Mouse (Mus musculus): ENCODE measurements around the gene Mutyh.

Gene Mutyh

GRCm38 (mm10) chr4:116807197-116808129 lies at the start of gene Mutyh, which contains the start of gene Toe1:
Gene Mutyh (plus strand): TSS chr4:116807723.
Gene Toe1 (minus strand): TSS chr4:116807640.
- DNase-seq (ENCODE audit: low read depth, low spot score): peak; percentile 91

DNA sequence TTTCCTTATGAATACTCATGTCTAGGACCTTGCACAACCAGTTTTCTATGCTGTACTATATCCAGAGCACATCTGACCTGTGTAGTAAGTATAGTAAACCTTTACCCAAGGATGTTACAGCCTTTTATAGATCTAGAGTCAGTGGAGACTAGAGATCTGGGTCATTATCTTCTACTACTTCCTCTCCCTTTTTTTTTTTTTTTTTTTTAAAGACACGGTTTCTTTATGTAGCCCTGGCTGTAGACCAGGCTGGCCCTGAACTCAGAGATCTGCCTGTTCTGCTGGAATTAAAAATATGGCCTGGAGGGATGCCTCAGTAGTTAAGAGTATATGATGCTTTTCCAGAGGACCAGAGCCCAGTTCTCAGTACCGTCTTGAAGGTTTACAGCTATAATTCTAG lies 45.6 kb upstream of the Mutyh start:
- no peak for DNase-seq (ENCODE audit: low read depth, low spot score)

GRCm38 (mm10) chr4:116764001-116764400 lies 43.5 kb upstream of the Mutyh start:
- no peak for DNase-seq (ENCODE audit: low read depth, low spot score)

DNA sequence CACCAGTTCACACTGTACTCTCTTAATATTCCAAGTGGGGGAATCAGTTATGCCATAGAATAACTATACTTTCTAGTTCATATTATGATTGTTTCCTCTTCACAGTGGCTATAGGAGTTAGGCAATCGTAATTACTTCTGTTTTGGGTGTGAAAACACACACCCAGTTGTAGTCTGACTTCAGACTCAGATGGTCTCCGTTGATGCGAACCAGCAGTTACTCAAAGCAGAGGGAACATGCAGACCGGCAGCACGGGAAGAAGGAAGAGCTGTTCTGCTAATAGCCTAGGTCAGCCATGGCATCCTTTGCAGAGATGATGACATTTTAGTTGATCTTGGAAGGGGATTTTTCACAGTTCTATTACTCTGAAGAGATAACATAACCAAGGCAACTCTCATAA lies 39.0 kb upstream of the Mutyh start:
- DNase-seq (ENCODE audit: low read depth, low spot score): no peak

- DNase-seq (ENCODE audit: low read depth, low spot score): no peak
Measured at GRCm38 (mm10) chr4:116769060-116769459, 38.5 kb upstream of the Mutyh start.

DNA sequence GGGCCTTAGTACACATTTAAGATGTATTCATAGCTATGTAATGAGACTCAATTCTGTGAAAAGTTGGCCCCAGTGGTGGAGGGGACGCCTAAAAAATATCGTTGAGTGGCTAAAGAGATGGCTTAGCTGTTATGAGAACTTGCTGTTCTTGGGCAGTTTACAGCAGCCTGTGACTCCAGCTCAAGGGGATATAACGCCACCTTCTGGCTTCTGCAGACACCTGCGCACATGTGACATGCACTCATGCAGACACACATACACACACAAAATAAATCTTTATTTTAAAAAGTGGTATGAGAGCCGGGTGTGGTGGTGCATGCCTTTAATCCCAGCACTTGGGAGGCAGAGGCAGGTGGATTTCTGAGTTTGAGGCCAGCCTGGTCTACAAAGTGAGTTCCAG lies 31.1 kb upstream of the Mutyh start:
- no peak for DNase-seq (ENCODE audit: low read depth, low spot score)

- DNase-seq (ENCODE audit: low read depth, low spot score): no peak
Measured at GRCm38 (mm10) chr4:116777079-116777478, 30.4 kb upstream of the Mutyh start.

DNA sequence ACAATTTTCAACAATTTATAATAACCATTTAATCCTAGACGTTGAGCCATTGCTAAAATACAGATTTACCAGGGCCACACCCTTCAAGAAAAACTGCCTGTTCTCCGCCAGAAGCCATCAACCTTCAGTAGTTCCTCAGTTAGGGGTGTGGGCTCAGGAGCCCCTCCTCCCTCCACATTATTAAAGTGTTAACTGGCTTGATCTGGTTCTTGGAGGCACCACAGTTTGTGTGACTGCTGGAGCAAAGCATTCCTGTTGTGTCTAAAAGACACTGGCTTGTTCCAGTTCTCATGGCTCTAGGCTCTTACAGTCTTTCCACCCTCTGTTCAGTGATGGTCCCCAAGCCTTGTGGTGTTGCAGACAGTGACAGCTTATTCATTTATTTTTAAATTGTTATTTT lies 27.0 kb upstream of the Mutyh start:
- DNase-seq (ENCODE audit: low read depth, low spot score): no peak

- DNase-seq (ENCODE audit: low read depth, low spot score): no peak
Measured at GRCm38 (mm10) chr4:116781366-116781765, 26.2 kb upstream of the Mutyh start.

- DNase-seq (ENCODE audit: low read depth, low spot score): no peak
Measured at GRCm38 (mm10) chr4:116782171-116782570, 25.4 kb upstream of the Mutyh start.

GRCm38 (mm10) chr4:116786587-116786986 lies 20.9 kb upstream of the Mutyh start:
- no peak for DNase-seq (ENCODE audit: low read depth, low spot score)

DNA sequence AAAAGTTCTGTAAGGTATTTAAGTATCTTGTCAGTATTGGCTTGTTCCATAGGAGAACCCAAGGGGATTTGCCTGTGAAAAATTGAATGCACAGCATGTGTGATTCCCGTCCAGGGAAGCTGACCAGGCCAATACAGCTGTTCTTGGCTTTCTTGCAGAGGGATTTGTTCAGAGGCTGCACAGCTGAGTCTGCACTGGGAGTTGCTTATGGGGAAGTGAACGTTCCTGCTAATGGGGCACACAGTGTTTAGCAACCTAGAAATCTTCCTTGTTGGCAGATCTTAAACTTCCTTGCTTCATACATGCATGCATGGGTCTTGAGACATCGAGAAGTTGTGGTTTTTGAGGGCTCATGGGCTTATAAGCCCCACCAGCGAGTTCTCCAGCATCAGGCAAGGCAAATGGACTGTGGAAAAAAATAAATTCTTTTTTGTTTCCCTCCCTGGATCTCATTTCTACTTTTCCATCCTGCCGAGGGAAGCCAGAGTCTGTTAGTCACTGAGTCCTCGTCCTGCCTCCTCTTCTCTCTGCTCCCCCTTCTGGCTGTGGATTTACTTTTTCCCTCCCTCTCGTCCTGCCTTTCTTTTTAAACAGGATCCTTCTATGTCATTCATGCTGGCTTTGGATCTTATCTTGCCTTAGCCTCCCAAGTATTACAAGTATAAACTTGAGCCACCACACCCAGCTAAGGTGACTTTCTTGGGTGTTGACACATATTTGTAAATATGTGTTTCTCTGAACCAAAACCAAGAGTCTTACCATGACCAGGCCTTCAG lies 19.4 kb upstream of the Mutyh start:
- DNase-seq (ENCODE audit: low read depth, low spot score): no peak

DNA sequence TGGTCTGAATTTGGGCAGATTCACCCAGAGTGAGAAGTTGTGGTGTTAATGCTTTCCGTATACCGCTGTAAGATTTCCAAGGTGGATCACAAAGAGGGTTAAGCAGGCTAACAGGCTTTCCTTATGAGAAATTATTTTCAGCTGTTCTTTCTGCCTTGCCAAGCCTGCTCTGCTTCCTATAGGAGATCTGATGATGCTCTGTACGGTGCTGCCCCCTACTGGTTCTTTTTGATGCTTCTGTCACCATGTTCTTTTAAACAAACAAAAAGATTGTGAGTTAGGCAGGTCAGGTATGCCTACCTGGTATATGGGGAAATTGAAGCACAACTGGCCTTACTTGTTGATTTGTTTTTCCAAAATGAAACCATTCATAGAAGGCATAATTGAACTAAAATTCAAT lies 18.6 kb upstream of the Mutyh start:
- peak; percentile 55 for DNase-seq (ENCODE audit: low read depth, low spot score)

DNA sequence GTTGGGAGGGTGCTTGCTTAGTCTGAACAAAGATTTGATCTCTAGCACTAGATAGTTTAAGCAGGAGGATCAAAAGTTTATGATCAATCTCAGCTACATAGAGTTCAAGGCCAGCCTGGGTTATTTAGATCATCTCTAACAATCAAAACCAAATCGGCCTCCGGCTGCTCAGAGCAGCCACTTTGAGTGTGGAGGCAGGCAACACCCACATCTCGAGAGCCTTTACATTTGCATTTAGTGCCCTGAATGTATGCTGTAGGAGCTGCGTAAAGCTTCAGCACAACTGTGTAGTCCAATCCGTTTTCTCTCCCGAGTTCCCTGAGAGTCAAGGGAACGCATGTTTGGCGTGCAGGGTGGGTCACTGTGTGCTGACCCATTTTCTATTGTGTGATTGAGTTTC lies 15.1 kb upstream of the Mutyh start:
- DNase-seq (ENCODE audit: low read depth, low spot score): no peak

GRCm38 (mm10) chr4:116794273-116794672 lies 13.2 kb upstream of the Mutyh start:
- no peak for DNase-seq (ENCODE audit: low read depth, low spot score)

DNA sequence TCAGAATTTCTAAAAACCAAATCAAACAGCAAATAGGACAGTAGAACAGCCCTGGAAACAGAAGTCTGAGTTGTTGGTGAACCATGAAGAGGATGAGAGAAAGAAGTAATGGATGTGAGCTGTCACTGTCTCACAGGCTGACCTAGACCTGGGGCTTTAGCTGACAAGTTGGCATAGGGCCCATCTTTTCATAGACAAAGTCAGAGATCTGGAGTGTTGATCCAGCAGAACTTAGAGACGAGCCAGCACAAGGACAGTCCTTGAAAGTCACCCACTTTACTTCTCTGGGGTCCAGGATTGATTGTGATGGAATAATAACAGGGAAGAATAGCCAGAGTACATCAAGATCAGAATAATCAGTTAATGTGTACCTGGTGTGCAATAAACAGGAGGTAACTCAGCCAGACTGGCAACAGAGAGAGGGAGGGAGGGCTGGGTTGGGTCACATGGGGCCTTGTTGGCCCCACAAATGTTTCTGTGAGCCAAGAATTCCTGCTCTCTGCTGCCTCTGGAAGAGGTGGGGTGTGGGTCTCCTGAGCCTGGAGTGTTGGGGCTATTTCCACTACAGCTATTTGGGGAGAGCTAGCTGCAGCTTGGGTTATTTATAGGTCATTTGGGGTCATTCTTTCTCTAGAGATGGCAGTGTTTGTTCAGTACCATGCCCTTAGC lies 10.9 kb upstream of the Mutyh start:
- DNase-seq (ENCODE audit: low read depth, low spot score): no peak

GRCm38 (mm10) chr4:116799901-116800300 lies 7.6 kb upstream of the Mutyh start:
- DNase-seq (ENCODE audit: low read depth, low spot score): no peak

DNA sequence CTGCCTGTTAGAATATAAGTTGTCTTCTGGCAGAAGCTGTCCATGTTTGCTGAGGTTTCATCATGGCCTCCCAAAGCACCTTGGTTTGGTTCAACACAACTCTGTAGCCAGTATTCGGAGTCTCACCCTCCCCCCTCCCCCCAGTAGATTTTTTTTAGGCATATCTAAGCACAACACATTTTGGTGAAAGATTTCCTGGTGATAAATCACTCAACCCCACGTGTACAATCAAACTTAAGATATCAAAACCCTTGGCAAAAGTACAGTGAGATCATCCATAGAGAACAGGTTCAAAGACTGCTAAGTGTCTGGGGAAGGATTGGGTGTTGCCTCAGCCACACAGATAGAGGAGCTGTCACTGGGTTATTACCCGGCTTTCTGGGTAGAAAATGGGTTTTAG lies 3.5 kb downstream of the Mutyh start:
- no peak for DNase-seq (ENCODE audit: low read depth, low spot score)

GRCm38 (mm10) chr4:116815276-116815675 lies 7.8 kb downstream of the Mutyh start:
- DNase-seq (ENCODE audit: low read depth, low spot score): no peak

DNA sequence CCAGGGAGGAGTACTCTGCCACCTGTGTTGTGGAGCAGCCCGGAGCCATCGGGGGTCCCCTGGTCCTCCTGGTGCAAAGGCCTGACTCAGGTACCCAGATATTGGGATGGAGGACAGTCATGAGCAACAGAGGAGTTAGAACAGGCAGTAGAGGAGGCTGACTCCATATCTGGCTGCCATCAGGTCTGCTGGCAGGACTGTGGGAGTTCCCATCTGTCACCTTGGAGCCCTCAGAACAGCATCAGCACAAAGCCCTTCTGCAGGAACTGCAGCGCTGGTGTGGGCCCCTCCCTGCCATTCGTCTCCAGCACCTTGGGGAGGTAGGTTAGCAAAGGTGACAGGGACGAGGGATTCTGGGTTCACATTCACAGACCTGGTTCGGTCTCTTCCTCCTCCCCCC lies 10.0 kb downstream of the Mutyh start:
- DNase-seq (ENCODE audit: low read depth, low spot score): no peak

DNA sequence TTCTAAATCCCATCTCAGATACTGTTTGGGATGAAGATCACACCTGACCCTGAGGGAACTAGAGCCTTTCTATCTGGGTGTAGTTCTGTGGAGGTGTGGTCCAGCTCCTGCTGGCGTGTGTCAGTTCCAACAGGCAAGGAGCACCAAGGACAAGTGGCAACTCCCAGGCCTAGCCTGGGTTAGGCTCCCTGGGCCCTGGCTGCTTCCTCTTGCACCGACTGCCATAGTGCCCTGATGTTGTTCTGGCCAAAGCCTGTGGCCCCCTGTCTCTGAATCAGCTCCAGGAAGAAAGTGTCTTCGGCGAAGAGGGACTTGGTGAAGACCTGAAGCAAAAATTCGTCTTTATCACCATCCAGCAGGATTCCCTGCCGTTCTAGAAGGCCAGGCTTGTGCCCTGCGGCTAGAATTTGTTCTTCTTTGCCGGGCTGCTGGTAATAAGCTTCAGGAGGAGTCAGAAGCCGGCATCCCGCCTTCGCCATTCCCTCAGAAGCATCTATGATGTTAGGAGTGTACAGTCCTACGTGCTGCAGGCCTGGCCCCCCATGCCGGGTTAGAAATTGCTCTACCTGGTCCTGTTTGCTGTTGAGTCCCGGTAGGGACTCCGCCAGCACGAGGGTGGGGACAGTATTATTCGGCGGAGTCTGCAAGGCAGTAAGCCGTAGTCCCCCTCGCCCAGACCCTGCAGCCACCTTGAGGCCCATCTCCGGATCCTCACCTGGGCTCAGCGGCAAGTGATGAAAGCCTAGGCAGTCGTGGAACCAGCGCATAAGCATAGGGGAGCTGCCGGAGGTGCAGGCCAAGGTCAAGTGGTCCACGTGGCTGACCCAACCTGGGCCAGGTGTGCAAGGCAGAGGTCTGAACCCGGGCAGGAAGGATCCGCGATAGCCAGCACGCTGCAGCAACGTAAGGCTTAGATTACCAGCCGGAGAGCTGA lies 12.7 kb downstream of the Mutyh start:
- no peak for DNase-seq (ENCODE audit: low read depth, low spot score)
